Mouse (Mus musculus) left cerebral cortex, adult 9 months (tissue): ENCODE measurements at regions not wholly inside any gene's neighbourhood (a gene's known extent, or its start where the extent isn't known, plus 50 kb on each side); places are given as distances from the start of the nearest gene placed in this dataset.
A peak's percentile ranks its signal among the peaks of the same experiment; 100 is the strongest.

Experiments used
- DNase-seq, 2 experiments: peaks; one replicate each; pipeline ENCODE4 v3.0.0; 2022; ENCODE audit warnings: low spot score in 2 of 2

- no peak for DNase-seq
Observed at GRCm38 (mm10) chr13:53592755-53593154, 119.9 kb upstream of the Msx2 start.

GRCm38 (mm10) chr13:53586771-53587170, 113.9 kb upstream of the Msx2 start:
- DNase-seq: no peak

GRCm38 (mm10) chr13:53584504-53585130, 111.7 kb upstream of the Msx2 start:
- no peak for DNase-seq

- DNase-seq: no peak
Observed at GRCm38 (mm10) chr13:53553876-53554577, 81.2 kb upstream of the Msx2 start.

- DNase-seq: no peak
Observed at GRCm38 (mm10) chr13:53553192-53553875, 80.5 kb upstream of the Msx2 start.

GRCm38 (mm10) chr13:53548396-53548795, 75.5 kb upstream of the Msx2 start:
- no peak for DNase-seq

GRCm38 (mm10) chr13:53543291-53543690, 70.4 kb upstream of the Msx2 start:
- no peak for DNase-seq

GRCm38 (mm10) chr13:53539797-53540196, 66.9 kb upstream of the Msx2 start:
- DNase-seq: peak in 1 of 2 experiments; percentile 15

GRCm38 (mm10) chr13:53537937-53538336, 65.1 kb upstream of the Msx2 start:
- no peak for DNase-seq

GRCm38 (mm10) chr13:53535781-53536425, 63.0 kb upstream of the Msx2 start:
- DNase-seq: no peak

- DNase-seq: no peak
Observed at GRCm38 (mm10) chr13:53533738-53534137, 60.9 kb upstream of the Msx2 start.

GRCm38 (mm10) chr13:53526880-53527279, 54.0 kb upstream of the Msx2 start:
- no peak for DNase-seq

- DNase-seq: no peak
Observed at GRCm38 (mm10) chr13:53522807-53523206, 49.9 kb upstream of the Msx2 start.
